Mouse (Mus musculus) thymus, adult 2 months (tissue): ENCODE data around the gene Dnajb8. TPM values are rescaled to one million over a fixed set of nuclear protein-coding genes. Genes with fewer than 3 reads are reported as not detected.

Experiments used
- DNase-seq: peaks from one replicate; pipeline ENCODE4 v3.0.0; 2021
- H3K27ac ChIP-seq: fragments of 200-500 bp; 2 replicates; pipeline ENCODE4 v1.5.1; 2012; ENCODE audit warnings: low read length, control low read depth; ENCODE audit not compliant: control insufficient read depth, insufficient read depth
- H3K27me3 ChIP-seq: fragments of 200-500 bp; 2 replicates; pipeline ENCODE4 v1.6.1; 2012; ENCODE audit warnings: mild to moderate bottlenecking, low read length, moderate library complexity, mixed read lengths; ENCODE audit not compliant: control insufficient read depth, insufficient read depth
- H3K36me3 ChIP-seq: fragments of 200-500 bp; 2 replicates; pipeline ENCODE4 v1.6.1; 2012; ENCODE audit warnings: mild to moderate bottlenecking, low read length, moderate library complexity; ENCODE audit not compliant: control insufficient read depth, insufficient read depth
- H3K4me1 ChIP-seq: fragments of 200-500 bp; replicated peaks from 2 replicates; pipeline ENCODE4 v1.6.1; 2012; ENCODE audit warnings: low read length; ENCODE audit not compliant: control insufficient read depth, insufficient read depth
- H3K4me3 ChIP-seq: fragments of 200-500 bp; 2 replicates; pipeline ENCODE4 v1.5.1; 2012; ENCODE audit warnings: mild to moderate bottlenecking, low read length, control low read depth, moderate library complexity; ENCODE audit not compliant: control insufficient read depth, insufficient read depth
- CTCF ChIP-seq: fragments of 200-500 bp; IDR thresholded peaks from 2 replicates; pipeline ENCODE4 v1.5.1; 2012; ENCODE audit warnings: mild to moderate bottlenecking, control low read depth, low read length, moderate library complexity, borderline replicate concordance; ENCODE audit not compliant: control insufficient read depth, poor library complexity, insufficient read depth; ENCODE audit errors: extremely low read depth
- POLR2A ChIP-seq: fragments of 200-500 bp; IDR thresholded peaks from 2 replicates; pipeline ENCODE4 v1.6.1; 2012; ENCODE audit warnings: mild to moderate bottlenecking, low read length, control low read depth, moderate library complexity; ENCODE audit not compliant: control insufficient read depth, poor library complexity, insufficient read depth; ENCODE audit errors: extremely low read depth
- WGBS: fragments of 180-500 bp; shearing (Covaris S2); methylation state at CpG from one replicate; pipeline ENCODE4 v1.1.7; 2018; 5-methylcytosine and 5-hydroxymethylcytosine counted together
- polyA plus RNA-seq: library from polyadenylated mRNA; depleted of rRNA; stranded (reverse); fragments of >200 nt; gene quantifications from 2 replicates; pipeline ENCODE4 v1.2.3, GENCODE M21; 2012

Dnajb8 gene
- polyA plus RNA-seq, 1 experiment, result not detected

DNA sequence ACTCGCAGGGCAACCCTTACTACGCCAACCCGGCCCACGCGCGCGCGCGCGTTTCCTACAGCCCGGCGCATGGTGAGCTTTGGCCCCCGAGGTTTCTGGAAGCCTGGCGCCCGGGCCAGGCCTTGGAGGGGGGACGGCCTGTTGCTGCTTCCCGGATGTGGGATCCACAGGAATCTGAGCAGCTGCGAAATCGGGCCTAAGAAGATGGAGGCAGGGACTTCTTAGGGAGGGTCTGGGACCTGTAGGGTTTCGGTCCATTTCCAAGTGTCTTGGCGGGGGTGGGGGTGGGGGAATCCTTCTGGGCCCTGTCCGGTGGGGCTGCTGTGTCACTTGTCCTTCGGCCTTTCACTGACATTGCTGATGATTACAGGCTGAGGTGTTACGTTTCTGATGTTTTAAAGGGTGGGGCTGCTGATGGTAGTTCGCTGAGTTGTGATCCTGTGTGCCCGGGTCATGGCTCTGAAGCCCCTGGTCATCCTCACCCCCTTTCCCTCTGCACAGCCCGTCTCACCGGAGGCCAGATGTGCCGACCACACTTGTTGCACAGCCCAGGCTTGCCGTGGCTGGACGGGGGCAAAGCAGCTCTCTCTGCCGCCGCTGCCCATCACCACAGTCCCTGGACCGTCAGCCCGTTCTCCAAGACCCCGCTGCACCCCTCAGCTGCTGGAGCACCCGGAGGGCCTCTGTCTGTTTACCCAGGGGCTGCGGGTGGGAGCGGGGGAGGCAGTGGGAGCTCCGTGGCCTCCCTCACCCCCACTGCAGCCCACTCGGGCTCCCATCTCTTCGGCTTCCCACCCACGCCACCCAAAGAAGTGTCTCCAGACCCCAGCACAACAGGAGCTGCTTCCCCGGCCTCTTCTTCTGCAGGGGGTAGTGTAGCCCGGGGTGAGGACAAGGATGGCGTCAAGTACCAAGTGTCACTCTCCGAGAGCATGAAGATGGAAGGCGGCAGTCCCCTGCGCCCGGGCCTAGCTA is 22.1 kb upstream of the Dnajb8 start:
- Histone ChIP-seq H3K4me3 (no peak overlapping the region), H3K36me3 (no peaks in the 10 kb centered on the region), H3K27me3 (peaks cover 23% of the 10 kb centered on the region), H3K27ac (no peak overlapping the region), H3K4me1 (0 out of 2 replicates have a peak, but pooled peaks cover 4% of the 10 kb centered on the region)
- 42% methylated on average over 50 of the region's 50 CpGs for WGBS
- TF ChIP-seq CTCF (no peak), POLR2A (no peak)
- DNase-seq, result no peak

DNA sequence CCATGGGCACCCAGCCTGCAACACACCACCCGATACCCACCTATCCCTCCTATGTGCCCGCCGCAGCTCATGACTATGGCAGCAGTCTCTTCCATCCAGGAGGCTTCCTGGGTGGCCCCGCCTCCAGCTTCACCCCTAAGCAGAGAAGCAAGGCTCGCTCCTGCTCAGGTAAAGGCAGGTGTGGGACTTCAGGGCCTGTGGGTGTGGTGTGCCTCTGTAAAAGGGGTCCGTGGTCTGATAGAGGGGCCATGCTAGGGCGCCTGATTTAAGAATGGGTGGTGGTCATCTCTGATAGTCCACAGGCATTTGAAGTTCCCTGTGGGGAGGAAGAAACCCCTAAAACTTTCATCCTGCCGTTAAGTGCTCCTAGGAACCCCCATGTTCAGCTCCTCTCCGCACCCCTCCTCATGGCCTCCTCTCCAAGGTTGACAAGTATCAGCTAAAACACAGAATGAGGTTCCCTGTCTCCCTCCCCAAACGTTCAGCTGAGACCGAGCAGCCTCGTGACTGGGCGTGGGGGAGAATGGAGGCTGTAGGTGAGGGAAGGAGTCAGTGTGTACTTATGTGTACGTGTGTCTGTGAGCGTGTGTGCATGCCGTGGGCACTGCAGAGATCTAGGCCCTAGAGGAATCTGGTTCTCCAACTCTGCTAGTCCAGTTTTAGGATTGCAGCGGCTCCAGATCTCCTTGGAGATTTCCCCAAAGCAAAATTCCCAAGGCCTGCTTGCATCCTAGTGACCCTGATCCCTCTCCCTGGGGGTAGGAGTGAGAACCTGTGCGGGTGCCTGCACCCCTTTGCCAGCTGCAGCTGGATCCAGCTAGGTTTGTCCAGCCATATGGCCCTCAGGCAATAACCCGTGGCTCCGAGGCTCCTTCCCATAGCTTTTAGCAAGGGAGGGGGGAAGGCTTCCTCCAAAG is 21.1 kb upstream of the Dnajb8 start:
- Histone ChIP-seq H3K4me3 (no peak overlapping the region), H3K27me3 (peaks cover 23% of the 10 kb centered on the region), H3K27ac (no peak overlapping the region), H3K4me1 (0 out of 2 replicates have a peak, but pooled peaks cover 4% of the 10 kb centered on the region), H3K36me3 (no peaks in the 10 kb centered on the region)
- no peak for DNase-seq
- TF ChIP-seq CTCF, result no peak
- TF ChIP-seq POLR2A, result no peak
- WGBS, result 90% methylated on average over 20 of the region's 20 CpGs

DNA sequence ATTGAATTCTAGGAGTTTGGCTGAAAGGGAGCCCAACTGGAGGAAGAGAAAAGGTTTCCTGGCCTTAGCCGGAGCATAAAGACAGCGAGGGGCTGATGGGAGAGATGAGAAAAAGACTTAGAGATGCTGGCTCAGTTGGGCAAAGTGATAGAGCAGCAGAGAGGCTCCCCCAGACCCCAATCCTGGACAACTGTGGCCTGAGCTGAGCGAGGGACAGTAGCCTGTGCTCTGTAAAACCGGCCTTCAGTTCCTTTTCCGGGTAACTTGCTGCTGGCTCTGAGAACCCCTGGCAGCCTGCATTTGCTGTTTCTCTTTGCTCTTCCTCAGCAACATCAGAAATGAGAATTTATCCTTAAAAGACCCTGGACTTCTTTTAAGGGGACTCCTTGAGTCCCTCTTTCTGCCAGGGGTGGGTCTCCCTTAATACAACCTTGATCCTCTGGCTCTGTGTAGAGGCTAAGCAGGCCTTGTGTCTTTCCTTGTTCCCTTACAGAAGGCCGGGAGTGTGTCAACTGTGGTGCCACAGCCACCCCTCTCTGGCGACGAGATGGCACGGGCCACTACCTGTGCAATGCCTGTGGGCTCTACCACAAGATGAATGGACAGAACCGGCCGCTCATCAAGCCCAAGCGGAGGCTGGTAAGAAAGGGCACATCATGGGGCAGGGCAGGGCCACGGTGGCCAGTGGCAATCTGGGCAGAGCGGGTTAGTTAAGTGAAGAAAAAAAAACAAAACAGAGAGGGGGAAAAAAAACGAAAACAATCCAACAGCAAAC is 20.0 kb upstream of the Dnajb8 start:
- H3K4me3 ChIP-seq, result no peak overlapping the region
- TF ChIP-seq CTCF (no peak), POLR2A (no peak)
- no peak overlapping the region for H3K27ac ChIP-seq
- no peak for DNase-seq
- 0 out of 2 replicates have a peak, but pooled peaks cover 4% of the 10 kb centered on the region for H3K4me1 ChIP-seq
- H3K36me3 ChIP-seq, result no peaks in the 10 kb centered on the region
- H3K27me3 ChIP-seq, result peaks cover 23% of the 10 kb centered on the region
- WGBS, result 43% methylated on average over 15 of the region's 15 CpGs

DNA sequence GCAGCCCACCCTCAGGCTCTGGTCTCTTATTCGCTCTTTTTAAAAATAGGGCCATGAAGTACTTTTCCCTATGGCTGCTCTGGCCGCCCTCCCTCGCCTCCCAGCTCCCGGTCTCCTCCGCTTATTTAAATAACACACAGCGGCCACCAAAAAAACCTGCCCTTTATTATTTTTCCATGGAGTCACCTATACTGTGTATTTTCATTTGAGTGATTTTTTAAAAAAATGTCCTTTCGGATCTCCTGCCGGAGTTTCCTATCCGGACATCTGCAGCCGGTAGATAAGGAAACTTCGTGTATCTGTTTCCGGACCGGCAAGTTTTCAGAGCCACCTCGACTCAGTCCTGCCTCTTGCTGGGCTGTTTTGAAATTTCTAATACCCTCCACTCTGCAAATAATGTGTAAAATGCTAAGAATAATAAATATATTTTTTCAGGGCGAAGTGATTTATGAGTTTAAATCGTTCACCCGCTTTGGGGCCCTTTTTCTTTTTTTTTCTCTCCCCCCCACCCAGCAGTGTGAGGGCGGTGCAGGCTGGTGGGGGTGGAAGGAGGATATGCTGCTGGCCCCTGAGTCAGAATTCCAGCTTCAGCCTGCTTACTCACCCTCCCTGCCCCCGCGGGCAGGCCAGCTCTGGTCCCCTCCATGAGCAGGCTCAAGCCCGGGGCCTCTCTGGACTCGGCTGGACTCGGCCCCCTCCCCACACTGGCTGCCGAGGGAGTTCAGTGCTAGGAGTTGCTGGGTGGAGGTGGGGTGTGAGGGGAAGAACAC is 19.0 kb upstream of the Dnajb8 start:
- WGBS, result 3% methylated on average over 24 of the region's 24 CpGs
- no peak for DNase-seq
- no peak overlapping the region for H3K27ac ChIP-seq
- no peak overlapping the region for H3K4me3 ChIP-seq
- peaks cover 19% of the 10 kb centered on the region for H3K27me3 ChIP-seq
- H3K4me1 ChIP-seq, result 0 out of 2 replicates have a peak, but pooled peaks cover 4% of the 10 kb centered on the region
- H3K36me3 ChIP-seq, result no peaks in the 10 kb centered on the region
- TF ChIP-seq POLR2A, result no peak
- TF ChIP-seq CTCF, result no peak

DNA sequence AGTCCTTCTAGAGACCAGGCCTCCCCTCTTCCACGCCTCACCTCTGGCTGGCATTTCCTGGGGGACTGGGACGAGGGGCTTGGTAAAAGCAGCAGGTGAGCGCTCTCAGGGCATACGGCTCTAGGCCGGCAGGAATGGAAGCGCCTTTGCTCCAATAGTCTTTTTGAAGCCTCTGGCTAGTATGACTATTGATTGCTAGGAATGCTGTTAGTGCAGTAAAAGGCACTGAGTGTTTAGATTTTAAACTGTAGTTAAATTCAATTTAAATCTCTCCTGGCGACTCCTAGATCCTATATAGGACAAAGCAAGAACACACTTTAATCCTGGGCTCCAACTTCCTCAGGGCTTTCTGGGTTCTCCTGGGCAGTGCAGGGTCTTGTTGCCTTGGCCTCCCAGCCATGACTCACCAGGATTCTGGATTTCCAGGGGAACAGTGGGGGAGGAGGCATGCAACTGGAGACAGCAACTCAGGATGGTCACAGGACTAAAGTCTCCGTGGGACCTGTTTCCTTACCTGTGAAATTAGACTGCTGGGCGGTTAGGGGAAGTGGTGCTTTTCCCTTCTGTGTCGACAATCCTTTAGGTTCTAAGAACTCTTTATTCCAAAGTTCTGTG is 18.2 kb upstream of the Dnajb8 start:
- H3K27ac ChIP-seq, result no peak overlapping the region
- H3K36me3 ChIP-seq, result no peaks in the 10 kb centered on the region
- peaks cover 17% of the 10 kb centered on the region for H3K27me3 ChIP-seq
- H3K4me1 ChIP-seq, result 0 out of 2 replicates have a peak, but pooled peaks cover 4% of the 10 kb centered on the region
- no peak for TF ChIP-seq POLR2A
- TF ChIP-seq CTCF, result no peak
- no peak overlapping the region for H3K4me3 ChIP-seq
- no peak for DNase-seq
- 73% methylated on average over 10 of the region's 10 CpGs for WGBS
